Mouse (Mus musculus): ENCODE measurements at regions not wholly inside any gene's neighbourhood (a gene's known extent, or its start where the extent isn't known, plus 50 kb on each side); places are given as distances from the start of the nearest gene placed in this dataset.
A peak's percentile ranks its signal among the peaks of the same experiment; 100 is the strongest.

- DNase-seq (ENCODE audit: low read depth, low spot score), result no peak
These were observed 221.7 kb upstream of the Veph1 start for GRCm38 (mm10) chr3:66518289-66518688.

GRCm38 (mm10) chr3:66515773-66516406 is 219.3 kb upstream of the Veph1 start:
- DNase-seq (ENCODE audit: low read depth, low spot score), result no peak

DNA sequence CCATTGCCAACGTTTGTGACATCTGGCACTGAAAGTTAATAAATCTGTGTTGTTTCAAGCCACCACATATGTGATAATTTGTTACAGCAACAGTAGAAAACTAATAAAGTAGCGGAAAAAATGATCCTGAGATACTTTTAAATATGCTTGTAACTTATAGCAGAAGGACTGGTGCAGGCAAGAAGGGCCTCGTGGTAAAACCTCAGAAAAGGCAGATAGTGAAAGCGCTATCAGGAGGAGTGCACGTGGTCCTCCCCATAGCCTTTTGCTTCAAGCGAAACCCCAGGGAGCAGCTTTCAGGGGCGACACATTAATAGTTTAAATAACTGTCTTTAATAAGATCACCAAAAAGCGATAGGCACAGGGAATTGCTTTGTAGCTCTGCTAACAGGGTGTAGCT is 217.9 kb upstream of the Veph1 start:
- DNase-seq (ENCODE audit: low read depth, low spot score), result no peak

DNA sequence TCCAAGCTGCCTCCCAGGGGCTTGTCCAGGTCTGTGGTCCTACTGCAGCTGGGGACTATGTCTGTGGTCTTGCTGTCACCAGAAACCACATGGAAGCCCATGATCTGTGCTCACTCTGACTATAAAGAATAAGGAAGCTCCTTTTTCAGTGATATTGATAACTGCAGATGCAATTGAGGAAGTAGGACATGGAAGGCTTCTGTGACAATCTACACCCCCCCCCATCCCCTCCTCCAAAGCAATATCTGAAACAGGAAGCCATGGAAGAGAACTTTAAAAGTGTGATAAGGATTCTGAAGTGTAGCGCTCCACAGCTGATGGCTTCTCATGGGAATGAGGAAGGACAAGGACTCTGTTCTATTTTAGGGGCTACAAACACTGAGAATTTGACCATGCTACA is 215.8 kb upstream of the Veph1 start:
- no peak for DNase-seq (ENCODE audit: low read depth, low spot score)

GRCm38 (mm10) chr3:66510455-66510854 is 213.8 kb upstream of the Veph1 start:
- no peak for DNase-seq (ENCODE audit: low read depth, low spot score)

- no peak for DNase-seq (ENCODE audit: low read depth, low spot score)
These were observed 209.5 kb upstream of the Veph1 start for GRCm38 (mm10) chr3:66506125-66506524.

GRCm38 (mm10) chr3:66505476-66506076 is 208.9 kb upstream of the Veph1 start:
- DNase-seq (ENCODE audit: low read depth, low spot score), result no peak

DNA sequence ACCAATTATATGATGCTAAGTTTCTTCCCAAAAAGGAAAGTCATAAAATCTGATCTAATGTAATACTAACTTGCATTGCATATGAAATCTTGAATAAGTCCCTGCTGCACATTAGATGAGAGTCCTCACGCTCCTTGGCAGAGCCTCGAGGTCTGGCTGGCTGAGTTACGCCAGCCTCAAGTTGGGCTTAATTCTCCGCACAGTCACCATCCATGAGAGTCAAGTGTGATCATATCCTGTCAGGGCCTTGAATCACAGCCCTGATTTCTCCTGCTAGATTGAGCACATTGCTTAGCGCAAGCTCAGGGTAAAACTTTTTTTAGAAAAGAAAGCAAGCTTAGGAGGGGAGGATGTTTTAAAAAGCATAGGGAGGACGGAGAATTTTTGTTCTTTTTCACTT is 208.1 kb upstream of the Veph1 start:
- no peak for DNase-seq (ENCODE audit: low read depth, low spot score)

DNA sequence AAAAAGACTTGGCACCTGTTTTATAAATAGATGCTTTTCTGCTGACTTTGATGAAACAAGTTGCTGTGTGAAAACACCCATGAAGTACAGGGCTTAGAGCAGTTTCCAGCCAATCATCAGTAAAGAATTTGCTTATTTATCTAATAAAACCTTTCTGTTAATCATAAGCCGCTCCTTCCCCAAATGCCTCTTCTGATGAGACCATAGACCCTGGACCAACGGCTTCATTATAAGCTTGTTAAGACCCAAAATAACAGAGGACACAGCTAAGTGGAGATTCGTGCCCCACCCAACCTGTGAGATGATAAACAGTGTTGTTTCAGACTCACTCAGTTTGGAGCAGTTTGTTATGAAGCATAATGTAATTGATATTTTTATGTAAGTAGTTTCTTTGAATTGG is 207.0 kb upstream of the Veph1 start:
- DNase-seq (ENCODE audit: low read depth, low spot score), result no peak

GRCm38 (mm10) chr3:66501865-66502264 is 205.2 kb upstream of the Veph1 start:
- no peak for DNase-seq (ENCODE audit: low read depth, low spot score)

GRCm38 (mm10) chr3:66494442-66495113 is 197.9 kb upstream of the Veph1 start:
- peak; percentile 44 for DNase-seq (ENCODE audit: low read depth, low spot score)

DNA sequence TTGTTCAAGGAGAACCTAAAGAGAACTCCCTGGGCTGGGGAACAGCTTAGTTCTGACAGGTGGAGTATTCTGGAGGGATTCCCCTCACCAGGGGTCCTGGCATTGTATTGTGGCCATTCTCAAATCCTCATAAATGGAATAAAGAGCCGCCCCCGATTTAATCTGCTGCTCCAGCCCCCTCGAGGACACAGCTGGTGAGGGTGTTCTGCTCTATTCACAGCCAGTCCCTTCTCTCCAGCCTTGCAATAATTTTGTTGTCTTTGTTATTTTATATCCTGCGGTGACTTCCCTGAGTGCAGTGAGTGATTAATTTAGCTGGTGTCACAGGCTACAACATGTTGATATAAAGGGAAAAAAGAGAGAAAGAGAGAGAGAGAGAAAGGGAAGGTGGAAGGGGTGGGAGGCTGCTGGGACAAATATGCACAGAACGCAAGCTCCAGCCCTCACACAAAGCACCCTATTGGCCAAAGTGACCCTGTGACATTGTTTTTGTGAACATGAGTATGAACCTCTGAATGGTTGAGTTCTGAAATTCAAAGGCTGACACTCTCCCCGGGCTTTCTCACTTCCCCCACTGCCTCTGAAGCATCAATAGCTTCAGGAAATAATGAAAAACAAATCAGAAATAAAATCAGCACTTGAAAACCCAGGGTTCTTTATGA is 194.2 kb upstream of the Veph1 start:
- DNase-seq (ENCODE audit: low read depth, low spot score), result no peak

GRCm38 (mm10) chr3:66488724-66489123 is 192.1 kb upstream of the Veph1 start:
- DNase-seq (ENCODE audit: low read depth, low spot score), result no peak

DNA sequence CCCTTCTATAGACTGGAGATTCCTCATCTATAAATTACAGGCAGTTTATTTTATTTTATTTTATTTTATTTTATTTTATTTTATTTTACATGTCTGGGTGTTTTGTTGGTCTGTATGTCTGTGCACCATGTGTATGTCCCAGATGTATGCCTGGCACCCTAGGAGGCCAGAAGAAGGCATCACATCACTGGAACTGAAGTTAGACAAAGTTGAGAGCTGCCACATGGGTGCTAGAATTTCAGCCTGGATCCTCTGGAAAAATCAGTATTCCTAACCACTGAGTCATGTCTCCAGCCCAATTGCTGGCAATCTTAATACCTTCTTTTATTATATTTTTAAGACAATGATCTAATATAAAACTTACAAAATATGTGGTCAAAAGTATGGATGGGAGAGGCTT is 190.0 kb upstream of the Veph1 start:
- DNase-seq (ENCODE audit: low read depth, low spot score), result peak; percentile 37

DNA sequence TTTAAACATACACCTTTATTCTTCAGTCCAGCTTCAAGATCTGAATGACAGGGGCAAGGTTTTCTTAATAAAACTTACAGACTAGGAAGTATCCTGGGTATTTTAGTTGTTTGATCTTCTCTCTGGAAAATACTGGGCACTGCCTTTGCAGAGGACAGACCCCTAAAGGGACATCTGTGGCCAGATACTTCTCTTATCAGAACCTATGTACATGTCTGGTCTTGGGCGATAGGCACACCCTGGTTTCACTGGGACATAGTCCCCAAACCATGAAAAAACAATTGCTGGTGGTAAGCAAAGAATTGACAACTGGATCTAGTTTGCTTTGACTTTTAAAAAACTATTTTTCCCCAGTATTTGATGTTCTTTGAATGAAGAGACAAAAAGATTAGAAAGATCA is 189.5 kb upstream of the Veph1 start:
- peak; percentile 83 for DNase-seq (ENCODE audit: low read depth, low spot score)

- DNase-seq (ENCODE audit: low read depth, low spot score), result no peak
These were observed 184.1 kb upstream of the Veph1 start for GRCm38 (mm10) chr3:66480718-66481117.

DNA sequence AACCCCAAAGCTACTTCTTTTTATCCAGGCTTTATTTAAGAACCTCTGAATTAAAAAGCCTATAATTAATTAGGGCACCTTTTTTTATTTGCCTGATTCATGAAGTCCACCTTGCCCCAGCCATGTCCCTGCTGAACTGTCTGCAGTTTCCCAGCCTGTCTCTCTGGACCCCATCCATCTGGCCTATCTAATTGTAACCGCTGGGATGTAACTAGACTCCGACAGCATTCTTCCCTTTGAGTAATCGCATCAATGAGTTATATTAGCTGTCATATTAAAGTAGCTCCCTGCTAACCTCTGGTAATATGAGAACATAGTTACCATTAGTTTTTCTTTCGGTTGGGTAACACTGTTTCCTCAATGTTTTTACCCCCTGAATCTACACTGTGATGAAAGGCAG is 182.6 kb upstream of the Veph1 start:
- no peak for DNase-seq (ENCODE audit: low read depth, low spot score)

- DNase-seq (ENCODE audit: low read depth, low spot score), result no peak
These were observed 169.7 kb upstream of the Veph1 start for GRCm38 (mm10) chr3:66466321-66466720.

DNA sequence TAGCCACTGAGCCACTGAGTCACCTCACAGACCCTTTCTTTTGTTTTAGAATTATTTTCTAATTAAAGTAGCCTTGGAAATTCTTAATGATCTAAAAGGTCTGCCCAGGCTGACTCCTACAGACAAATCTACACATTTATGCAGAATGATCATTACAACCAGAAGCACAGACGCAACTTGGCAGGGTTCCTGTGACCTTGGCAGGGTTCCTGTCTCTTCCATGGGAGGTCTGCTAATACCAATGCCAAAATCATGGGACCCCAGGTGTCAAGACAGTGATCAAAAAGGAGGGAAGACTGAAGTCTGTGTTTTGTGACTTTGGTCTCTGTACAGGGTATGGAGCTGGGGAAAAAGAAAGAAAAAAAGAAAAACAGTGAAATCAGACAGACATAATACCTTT is 168.7 kb upstream of the Veph1 start:
- DNase-seq (ENCODE audit: low read depth, low spot score), result no peak

GRCm38 (mm10) chr3:66462341-66462740 is 165.7 kb upstream of the Veph1 start:
- DNase-seq (ENCODE audit: low read depth, low spot score), result no peak

GRCm38 (mm10) chr3:66446274-66447159 is 149.9 kb upstream of the Veph1 start:
- DNase-seq (ENCODE audit: low read depth, low spot score), result no peak

DNA sequence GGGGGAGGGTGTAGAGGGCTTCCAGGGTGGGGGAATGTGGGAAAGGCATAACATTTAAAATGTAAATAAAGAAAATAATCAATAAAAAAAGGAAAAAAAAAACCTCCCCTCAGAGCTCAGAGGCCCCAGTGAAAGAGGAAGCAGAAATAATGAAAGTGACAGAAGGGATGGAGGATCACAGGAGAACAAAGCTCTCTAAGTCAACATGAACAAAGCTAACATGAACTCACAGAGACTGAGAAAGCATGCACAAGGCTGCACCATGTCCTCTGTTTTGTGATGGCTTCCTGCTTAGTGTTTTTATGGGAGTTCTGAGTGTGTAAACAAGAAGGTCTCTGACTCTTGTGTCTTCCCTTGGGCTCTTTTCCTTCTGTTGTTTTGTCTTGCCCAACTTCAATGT is 136.6 kb upstream of the Veph1 start:
- DNase-seq (ENCODE audit: low read depth, low spot score), result no peak

All from c-Kit-negative CD71-positive TER-119-positive erythroid progenitor cells, embryonic 14.5 days (primary cell).